Mouse (Mus musculus) testis, adult 2 months (tissue): ENCODE data around the gene Slc6a16.

Source experiments
- CTCF ChIP-seq: fragments of 200-500 bp; IDR thresholded peaks from 2 replicates; pipeline ENCODE4 v1.5.1; 2012; ENCODE audit warnings: low read depth, mild to moderate bottlenecking, inconsistent platforms, low read length, moderate library complexity; ENCODE audit not compliant: control insufficient read depth, insufficient read depth, insufficient replicate concordance
- POLR2A ChIP-seq: fragments of 200-500 bp; IDR thresholded peaks from 2 replicates; pipeline ENCODE4 v1.6.1; 2012; ENCODE audit warnings: low read depth, mild to moderate bottlenecking, inconsistent platforms, low read length, moderate library complexity; ENCODE audit not compliant: control insufficient read depth

DNA sequence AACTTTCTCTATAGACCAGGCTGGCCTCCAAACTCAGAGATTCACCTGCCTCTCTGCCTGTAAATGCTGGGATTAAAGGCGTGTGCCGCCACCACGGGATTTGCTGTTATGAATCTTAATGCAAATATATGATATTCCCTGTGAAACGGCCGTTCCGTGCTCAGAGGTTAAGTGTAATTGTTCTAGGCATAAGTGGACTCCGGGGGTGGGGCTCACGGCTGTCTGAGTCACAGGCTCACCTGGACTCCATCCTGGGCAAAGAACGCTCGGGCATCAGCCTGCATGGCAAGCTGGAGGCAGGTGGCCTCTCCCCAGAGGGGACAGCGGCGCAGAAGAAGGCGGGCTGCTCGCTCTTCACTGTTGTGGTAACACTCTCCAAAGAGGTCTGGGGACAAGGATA, 75.7 kb downstream of the Slc6a16 start:
- TF ChIP-seq CTCF (no peak), POLR2A (no peak)
